ENCODE assay signal across 13 mouse cellular contexts in the genomic region with DNA sequence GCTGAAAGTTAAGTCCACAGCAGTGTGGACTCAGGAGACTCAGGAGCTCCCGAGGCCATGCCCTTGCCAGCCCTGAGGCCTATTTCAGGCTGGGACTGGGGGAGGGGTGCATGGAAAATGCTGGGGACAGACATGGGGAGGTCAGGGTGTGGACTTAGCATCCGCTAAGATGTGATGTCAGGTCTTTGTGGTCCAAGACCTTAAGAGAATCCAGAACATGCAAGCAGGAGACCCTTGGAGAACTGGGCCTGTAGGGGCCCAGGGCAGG.
"Had no signal": no experiment of that assay in that cellular context is flagged by ENCODE, and none has a peak within 500 bp of the region (broad histone marks: within the 10 kb centered on the region; RNA-seq: fewer than 3 reads in every experiment).

No protein-coding gene starts in this region.

- DNase-seq: layer of hippocampus, adult 9-11 months; layer of hippocampus, postnatal 36 days; liver; liver, embryonic 13.5 days; liver, postnatal 0 days; right cerebral cortex, adult 18-20 months; right cerebral cortex, postnatal 25 days; thymus, adult 2 months; thymus, postnatal 25 days had no signal

- H3K4me3 ChIP-seq: limb, embryonic 12.5 days; liver, embryonic 13.5 days; midbrain, embryonic 13.5 days; neural tube, embryonic 15.5 days; stomach, embryonic 15.5 days had no signal

- H3K4me2 ChIP-seq: limb, embryonic 12.5 days; liver, embryonic 13.5 days; midbrain, embryonic 13.5 days; neural tube, embryonic 15.5 days; stomach, embryonic 15.5 days had no signal

- H3K27ac ChIP-seq: limb, embryonic 12.5 days; liver, embryonic 13.5 days; midbrain, embryonic 13.5 days; neural tube, embryonic 15.5 days; stomach, embryonic 15.5 days had no signal

- H3K27me3 ChIP-seq: limb, embryonic 12.5 days; liver, embryonic 13.5 days; midbrain, embryonic 13.5 days; neural tube, embryonic 15.5 days; stomach, embryonic 15.5 days had no signal

- H3K36me3 ChIP-seq: limb, embryonic 12.5 days; midbrain, embryonic 13.5 days; neural tube, embryonic 15.5 days; stomach, embryonic 15.5 days had no signal
